Mouse (Mus musculus): Measurements from ENCODE around the gene Klf3.
"Not testable (repeated sequence)": the region's sequence is repeated elsewhere in the genome, so short reads cannot be mapped to it uniquely, and the experiment has no call there.

Klf3 gene

GRCm38 (mm10) chr5:64878526-64878925 is 75.3 kb downstream of the Klf3 start:
- no peak for DNase-seq (ENCODE audit: low read depth)

- DNase-seq (ENCODE audit: low read depth), result no peak
Observed at GRCm38 (mm10) chr5:64879241-64879640, 76.1 kb downstream of the Klf3 start.

- not testable (repeated sequence) for DNase-seq (ENCODE audit: low read depth)
Observed at GRCm38 (mm10) chr5:64881559-64881958, 78.4 kb downstream of the Klf3 start.

GRCm38 (mm10) chr5:64881976-64882375 is 78.8 kb downstream of the Klf3 start:
- not testable (repeated sequence) for DNase-seq (ENCODE audit: low read depth)

All from induced T-regulatory cell, adult 2 months (primary cell).